Mouse (Mus musculus) Muller cell, postnatal 12 days (primary cell): ENCODE measurements around the gene Sun1.

Source experiments
- DNase-seq: peaks from one replicate; pipeline ENCODE4 v3.0.0-alpha.2; 2015; ENCODE audit errors: inconsistent ontology term

Gene Sun1

DNA sequence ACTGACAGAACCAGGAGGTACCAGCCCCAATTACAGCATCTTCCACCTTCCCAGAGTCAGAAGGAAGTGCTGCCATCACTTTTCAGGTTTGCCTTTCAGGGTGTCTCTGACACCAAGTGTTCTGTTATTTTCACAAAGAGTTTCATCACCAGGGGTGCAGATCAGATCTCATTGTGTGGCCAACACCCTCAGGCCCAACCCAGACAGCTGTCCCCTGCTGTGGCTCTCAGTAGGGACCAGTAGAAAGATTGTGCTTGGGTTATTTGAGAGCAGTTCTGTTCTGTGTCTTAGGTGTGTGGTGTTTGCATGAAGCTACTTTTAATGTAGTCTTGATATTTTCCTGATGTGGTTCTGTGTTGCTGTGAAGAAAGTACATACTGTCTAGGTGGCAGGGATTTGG is 7.7 kb downstream of the Sun1 start:
- DNase-seq: no peak

DNA sequence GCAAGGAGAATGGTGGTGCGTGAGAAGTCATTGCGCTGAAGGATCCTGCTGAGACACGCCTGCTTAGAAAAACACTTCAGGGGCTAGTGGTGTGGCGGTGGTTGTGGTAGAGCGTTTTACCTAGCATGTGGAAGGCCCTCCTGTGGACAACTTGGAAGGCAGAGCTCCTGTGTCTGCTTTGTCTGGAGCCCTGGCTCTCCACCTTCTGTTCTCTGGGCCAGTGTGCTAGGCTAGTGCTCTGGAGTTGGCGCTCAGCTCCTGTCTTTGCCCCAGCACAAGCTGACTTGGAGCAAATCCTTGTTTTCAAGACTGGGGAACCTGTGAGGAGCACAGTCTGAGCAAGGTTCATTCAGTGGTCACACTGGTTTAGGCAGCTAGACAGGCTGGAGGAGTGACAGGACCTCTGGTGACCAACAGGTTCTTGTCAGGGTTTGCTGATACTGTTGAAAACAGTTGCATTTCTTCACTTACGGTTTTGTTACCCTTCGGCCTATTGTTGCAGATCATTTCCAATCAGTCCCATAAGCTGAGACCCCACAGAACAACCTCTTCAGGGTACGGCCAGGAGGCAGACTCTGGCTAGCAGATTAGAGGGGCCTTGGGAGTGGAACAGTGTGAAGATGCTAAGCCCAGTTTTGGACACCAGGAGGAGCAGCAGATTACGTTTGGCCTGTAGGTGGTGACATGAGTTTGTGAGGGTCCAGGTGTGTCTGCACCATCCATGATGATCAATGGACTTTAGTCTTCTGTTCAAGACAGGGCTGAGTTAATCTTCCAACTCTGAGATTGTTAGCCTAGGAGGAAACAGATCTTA is 8.6 kb downstream of the Sun1 start:
- no peak for DNase-seq

GRCm38 (mm10) chr5:139209685-139210026 is 9.2 kb downstream of the Sun1 start:
- no peak for DNase-seq

DNA sequence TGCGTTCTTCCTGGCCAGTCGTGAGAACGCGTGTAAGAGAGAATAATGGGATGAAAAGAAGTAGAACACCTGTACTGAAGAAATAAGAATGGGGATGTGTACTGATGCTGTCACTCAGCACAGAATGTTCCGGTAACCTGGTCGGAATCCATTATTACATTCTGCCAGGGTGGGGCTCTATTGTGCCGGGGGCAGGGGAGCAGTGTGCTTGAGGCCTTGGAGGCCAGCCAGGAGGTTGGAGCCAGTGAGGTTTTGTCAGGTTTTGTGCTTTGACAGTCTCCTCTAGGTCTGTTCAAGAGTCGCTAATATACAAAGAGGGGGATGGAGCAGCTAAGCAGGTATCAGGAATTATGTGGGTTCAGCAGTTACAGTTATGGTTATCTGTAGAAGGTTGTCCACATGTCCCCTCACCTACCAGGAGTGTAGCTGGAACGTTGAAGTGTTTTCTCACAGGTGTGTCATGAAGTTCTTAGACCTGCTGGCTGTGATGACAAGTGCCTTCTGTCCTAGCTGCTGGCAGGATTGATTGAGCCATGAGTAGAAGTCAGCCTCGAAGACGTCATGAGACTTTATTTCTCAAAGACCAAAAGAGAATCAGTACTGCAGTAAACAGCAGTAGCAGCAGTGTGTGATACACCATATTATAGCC is 11.4 kb downstream of the Sun1 start:
- no peak for DNase-seq

DNA sequence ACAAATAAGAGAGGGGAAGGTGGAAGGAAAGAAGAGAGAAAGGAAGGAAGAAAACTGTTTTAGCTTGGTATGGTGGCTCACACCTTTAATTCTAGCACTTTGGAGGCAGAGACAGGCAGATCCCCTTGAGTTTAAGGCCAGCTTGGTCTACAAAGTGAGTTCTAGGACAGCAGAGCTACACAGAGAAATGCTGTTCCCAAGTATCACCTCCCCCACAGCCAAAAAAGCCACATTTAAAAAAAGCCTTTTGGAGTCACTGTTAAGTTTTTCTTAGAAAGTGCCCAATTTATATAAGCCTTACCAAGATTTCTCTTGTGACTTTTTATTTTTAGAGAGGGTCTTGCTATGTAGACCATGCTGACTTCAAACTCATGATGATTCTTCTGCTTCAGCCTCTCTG is 13.9 kb downstream of the Sun1 start:
- no peak for DNase-seq

DNA sequence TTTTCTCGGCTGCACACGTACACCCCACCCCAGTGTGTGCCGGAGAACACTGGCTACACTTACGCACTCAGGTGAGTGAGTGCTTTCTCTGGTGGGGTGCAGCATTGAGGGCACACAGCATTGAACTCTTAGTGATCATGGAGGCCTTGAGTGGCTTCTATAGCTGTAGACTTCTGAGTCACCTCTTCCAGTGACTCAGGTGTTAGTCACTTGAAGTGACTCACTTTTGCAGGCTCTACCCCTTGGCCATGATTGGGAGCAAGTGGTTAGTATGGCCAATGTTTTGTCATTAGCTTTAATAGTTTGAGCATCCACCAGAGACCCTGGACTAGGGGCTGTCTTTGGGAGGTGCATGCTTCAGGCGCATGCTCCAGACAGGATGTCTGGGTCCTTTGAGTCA is 14.7 kb downstream of the Sun1 start:
- peak; percentile 45 for DNase-seq

DNA sequence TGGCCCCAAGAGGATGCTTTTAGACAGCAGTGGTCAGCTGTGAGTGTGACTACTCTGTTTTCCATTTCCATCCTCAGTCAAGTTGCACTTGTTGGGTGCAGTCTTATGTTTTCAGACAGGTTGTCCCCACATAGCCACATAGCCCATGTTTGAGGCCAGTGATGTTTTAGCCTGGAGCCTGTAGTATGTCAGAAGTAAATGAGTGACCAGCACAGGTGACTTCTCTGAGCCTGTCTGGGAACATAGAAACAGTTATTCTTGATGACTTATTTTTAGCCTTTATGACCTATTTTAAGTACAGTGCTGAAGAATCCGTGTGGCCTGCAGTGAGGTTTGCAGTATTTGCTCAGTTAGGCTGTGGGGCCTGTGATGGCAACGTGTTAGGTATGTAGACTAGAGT is 15.7 kb downstream of the Sun1 start:
- no peak for DNase-seq

DNA sequence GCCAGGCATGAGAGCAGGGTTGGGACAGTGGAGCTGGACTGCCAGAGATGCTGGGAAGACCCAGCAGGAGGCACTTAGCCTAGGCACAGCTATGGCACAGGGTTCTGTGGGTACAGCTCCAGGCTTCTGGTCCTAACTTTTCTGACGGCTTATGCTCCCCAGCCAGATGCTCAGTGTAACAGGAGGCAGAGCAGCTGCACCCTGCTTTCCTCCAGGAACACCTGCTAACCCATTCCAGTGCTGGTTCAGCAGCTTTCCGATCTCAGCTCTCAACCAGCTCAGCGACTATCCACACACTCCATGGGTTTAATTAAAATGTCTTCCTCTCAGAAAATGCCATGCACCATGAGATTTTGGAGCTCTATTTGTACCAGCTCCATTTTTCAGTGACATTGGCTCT is 16.3 kb downstream of the Sun1 start:
- no peak for DNase-seq

- no peak for DNase-seq
Observed at GRCm38 (mm10) chr5:139220006-139220515, 19.6 kb downstream of the Sun1 start.

DNA sequence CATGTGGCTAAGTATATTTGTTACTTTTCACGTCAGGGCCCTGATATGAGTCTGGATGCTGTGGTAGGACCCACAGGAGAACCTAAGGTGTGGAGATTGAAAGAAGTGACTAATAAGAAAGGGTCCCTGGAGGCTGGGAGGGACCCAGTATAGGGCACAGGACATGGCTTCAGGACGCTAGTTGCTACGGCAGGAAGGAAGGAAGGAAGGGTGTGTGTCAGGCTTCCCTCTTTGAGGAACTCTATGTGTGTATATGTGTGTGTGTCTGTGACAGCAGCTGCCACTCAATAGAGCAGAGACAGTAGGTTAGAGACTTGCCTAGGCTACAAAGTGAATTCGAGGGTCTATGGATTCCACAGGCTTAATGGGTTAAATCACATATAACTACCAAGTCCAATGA is 20.2 kb downstream of the Sun1 start:
- DNase-seq: no peak

- DNase-seq: no peak
Observed at GRCm38 (mm10) chr5:139223331-139223730, 22.9 kb downstream of the Sun1 start.

GRCm38 (mm10) chr5:139227236-139227635 is 26.8 kb downstream of the Sun1 start:
- DNase-seq: no peak

DNA sequence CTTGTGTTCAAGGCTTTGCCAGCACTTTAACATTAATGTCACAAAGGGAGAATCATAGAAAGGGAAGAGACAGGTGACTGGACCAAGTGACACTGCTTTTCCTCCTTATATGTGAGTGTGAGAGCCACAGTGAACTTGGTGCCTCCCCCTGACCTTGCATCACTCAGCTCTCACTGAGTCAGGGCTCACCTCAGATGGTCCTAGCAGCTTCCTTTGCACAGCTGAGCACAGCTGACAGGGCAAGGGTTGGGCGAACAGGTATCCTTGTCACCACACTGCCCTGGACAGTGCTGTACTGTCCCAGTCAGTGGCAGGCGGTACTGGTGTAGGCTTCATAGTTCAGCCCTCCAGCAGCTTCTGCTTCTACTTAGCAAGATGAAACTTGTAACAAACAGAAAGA is 27.2 kb downstream of the Sun1 start:
- DNase-seq: no peak

DNA sequence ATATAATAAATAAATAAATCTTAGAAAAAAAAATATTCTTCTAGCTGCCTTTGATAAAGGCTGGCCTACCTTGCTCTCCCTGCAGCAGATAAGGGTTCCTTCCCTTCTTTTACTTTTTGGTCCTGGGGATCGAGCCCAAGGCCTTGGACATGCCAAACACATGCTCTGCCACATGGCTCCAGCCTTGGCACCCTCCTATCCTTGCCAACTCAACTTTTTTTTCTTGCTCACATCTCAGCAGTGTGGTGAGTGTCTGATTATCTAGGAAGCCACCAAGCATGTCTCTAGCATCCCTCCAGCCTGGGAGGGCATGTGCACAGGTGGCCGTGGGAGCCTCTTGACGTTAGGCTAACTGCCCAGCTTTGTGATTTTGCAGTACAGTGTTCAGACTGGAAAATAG is 27.9 kb downstream of the Sun1 start:
- DNase-seq: no peak

- DNase-seq: peak; percentile 49
Observed at GRCm38 (mm10) chr5:139229716-139230115, 29.3 kb downstream of the Sun1 start.

- no peak for DNase-seq
Observed at GRCm38 (mm10) chr5:139232083-139232482, 31.6 kb downstream of the Sun1 start.

GRCm38 (mm10) chr5:139234423-139234822 is 34.0 kb downstream of the Sun1 start:
- no peak for DNase-seq

DNA sequence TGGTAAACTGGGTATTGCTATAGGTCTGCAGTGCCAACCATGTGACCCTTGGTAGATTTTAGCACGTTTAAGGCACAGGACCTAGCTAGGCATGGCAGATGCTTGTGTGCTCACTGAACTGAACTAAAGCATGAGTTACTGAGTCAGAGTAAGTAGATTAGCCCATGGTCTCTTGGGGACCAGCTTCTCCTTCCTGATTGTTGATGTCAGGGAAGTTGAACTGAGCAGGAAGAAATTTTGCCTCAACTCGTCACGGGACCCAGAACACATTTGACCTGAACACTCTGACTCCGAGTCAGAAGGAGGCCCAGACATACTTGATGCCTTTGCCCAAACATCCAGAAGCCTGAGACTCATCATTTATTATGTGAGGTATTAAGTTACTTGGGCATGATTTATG is 37.0 kb downstream of the Sun1 start:
- no peak for DNase-seq

DNA sequence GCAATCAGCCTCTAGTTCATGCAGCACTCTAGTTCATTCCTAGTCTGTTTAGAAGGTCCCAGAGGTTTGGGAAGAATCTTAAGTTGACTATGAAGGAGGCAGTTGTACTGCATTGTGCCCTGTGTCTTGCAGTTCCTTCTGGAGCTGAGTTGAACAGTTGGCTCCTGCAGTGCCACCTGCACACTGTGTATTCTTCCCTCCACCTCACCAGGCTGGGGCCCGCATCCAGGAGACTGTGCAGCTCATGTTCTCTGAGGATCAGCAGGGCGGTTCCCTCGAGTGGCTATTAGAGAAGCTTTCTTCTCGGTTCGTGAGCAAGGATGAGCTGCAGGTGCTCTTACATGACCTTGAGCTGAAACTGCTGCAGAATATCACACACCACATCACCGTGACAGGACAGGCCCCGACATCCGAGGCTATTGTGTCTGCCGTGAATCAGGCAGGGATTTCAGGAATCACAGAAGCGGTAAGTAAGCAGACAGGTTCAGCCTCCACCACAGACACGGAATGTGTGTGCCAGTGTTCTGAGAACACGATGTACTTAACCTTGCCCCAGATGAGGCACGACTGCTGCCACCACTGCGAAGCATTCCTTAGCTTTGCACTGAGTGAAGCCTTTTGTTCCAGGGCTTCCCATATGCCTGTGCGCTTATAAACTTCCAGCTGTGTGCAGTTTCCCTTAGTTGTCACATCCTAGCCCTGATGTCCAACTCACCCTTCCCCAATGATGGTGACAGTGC is 40.8 kb downstream of the Sun1 start:
- no peak for DNase-seq

DNA sequence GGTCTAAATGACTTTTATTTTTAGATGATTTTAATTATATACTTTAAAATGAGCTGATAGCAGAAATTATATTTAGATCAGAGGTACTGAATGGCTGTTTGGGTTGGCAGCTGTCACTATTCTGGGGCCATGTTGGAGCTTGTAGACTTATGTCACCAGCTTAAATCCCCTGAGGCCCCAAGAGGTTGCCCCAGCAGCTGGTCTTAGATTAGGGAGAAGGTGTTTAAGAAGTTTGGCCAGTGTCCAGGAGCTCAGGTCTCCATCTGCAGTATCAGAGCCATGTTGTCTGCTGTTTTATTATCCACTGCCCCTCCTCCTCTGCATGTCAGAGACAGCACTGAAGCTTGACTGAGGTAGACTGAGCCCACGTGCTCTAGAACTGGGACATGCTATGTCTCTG is 42.9 kb downstream of the Sun1 start:
- no peak for DNase-seq

DNA sequence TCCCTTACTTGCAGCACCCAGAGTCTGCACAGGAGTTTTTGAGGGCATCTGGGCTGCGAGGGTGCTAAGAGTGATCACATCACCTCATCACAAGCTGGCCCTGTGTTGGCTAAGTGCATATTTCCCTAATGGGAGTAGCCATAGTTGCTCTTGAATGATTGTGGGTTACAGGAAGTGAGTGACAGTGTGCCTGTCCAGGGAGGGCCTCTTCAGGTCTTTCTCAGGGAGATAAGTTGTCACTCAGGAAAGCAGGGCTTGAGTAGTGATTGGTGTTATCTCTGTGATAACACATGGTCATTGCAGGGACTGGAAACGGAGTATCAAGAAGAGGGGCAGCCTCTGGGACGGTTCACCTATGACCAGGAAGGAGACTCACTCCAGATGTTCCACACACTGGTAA is 47.3 kb downstream of the Sun1 start:
- no peak for DNase-seq

GRCm38 (mm10) chr5:139248846-139249245 is 48.4 kb downstream of the Sun1 start:
- no peak for DNase-seq

GRCm38 (mm10) chr5:139251279-139251678 is 50.8 kb downstream of the Sun1 start:
- DNase-seq: no peak
